Mouse (Mus musculus) bone marrow, adult 2 months (tissue): ENCODE measurements at regions not wholly inside any gene's neighbourhood (a gene's known extent, or its start where the extent isn't known, plus 50 kb on each side); places are given as distances from the start of the nearest gene placed in this dataset.

Experiments
- CTCF ChIP-seq: fragments of 200-500 bp; IDR thresholded peaks from 2 replicates; pipeline ENCODE4 v1.5.1; 2011; ENCODE audit warnings: low read length, control low read depth; ENCODE audit not compliant: control insufficient read depth, insufficient read depth
- POLR2A ChIP-seq: fragments of 200-500 bp; IDR thresholded peaks from 2 replicates; pipeline ENCODE4 v1.6.1; 2011; ENCODE audit warnings: low read depth, mild to moderate bottlenecking, control low read depth, low read length, borderline replicate concordance; ENCODE audit not compliant: control insufficient read depth

- TF ChIP-seq POLR2A (no peak), CTCF (no peak)
Measured at GRCm38 (mm10) chr11:112140912-112141311, 641.1 kb upstream of the Sox9 start.
